ENCODE assay signal across 14 mouse cellular contexts in the genomic region with DNA sequence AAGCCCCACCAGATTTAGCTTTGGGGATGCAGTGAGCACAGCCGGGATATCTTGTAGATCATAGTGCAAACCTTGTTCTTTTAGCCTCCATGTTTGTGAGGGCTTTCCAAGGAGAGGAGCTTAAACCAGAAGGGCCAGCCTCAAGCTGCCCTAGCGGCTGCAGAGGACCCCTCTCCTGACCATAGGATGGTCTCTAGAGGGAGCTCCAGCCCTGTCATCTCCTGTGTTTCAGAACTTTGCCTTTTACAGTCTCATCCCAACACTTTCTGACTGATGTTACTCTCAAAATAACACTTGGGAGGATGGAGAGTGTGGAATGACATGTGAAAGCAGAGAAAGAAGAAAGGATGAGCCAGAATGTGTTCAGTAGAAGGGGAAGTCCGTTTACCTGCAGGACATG. TPM values are rescaled to one million over a fixed set of nuclear protein-coding genes. Genes with fewer than 3 reads are reported as not detected.
DNase-seq lines count a peak whose midpoint lies in the region; TF ChIP-seq lines count a peak whose summit lies in the region.
"Had no signal": no experiment of that assay in that cellular context is flagged by ENCODE, and none has a peak within 500 bp of the region (broad histone marks: within the 10 kb centered on the region; RNA-seq: fewer than 3 reads in every experiment).

No protein-coding gene starts in this region.

- TF ChIP-seq POLR2A in heart, adult 2 months (IDR thresholded peaks at IDR 0.05; ENCODE audit: insufficient read depth, low read depth, low read length), result no peak
- no peak for TF ChIP-seq POLR2A in cortical plate, adult 2 months (IDR thresholded peaks at IDR 0.05; ENCODE audit: extremely low read depth, insufficient read depth, low read length)

- WGBS in heart, adult 2 months, result 24% methylated on average over 3 of the region's 3 CpGs

- no peak overlapping the region for H3K4me3 ChIP-seq in heart, adult 2 months
- H3K4me3 ChIP-seq in left cerebral cortex, adult 2 months, result no peak overlapping the region
- H3K4me3 ChIP-seq in cortical plate, adult 2 months (ENCODE audit: insufficient read depth, low read length), result no peak overlapping the region
- H3K4me3 ChIP-seq: limb, embryonic 10.5 days; lung, embryonic 15.5 days; midbrain, embryonic 13.5 days; neural tube, embryonic 15.5 days had no signal

- no peaks in the 10 kb centered on the region for H3K79me2 ChIP-seq in heart, adult 2 months (replicated peaks; ENCODE audit: control insufficient read depth, insufficient read depth, low read length)

- no peak overlapping the region for H3K9ac ChIP-seq in heart, adult 2 months (ENCODE audit: low read depth, low read length)
- H3K9ac ChIP-seq: lung, embryonic 15.5 days; midbrain, embryonic 13.5 days; neural tube, embryonic 15.5 days had no signal

- no peaks in the 10 kb centered on the region for H3K27me3 ChIP-seq in heart, adult 2 months (ENCODE audit: control insufficient read depth, insufficient read depth, low read length)
- H3K27me3 ChIP-seq: lung, embryonic 15.5 days; midbrain, embryonic 13.5 days; neural tube, embryonic 15.5 days had no signal

- H3K36me3 ChIP-seq in heart, adult 2 months (ENCODE audit: control insufficient read depth, insufficient read depth, low read length), result no peaks in the 10 kb centered on the region
- H3K36me3 ChIP-seq: limb, embryonic 10.5 days; lung, embryonic 15.5 days; midbrain, embryonic 13.5 days; neural tube, embryonic 15.5 days had no signal

- H3K27ac ChIP-seq in heart, adult 2 months, result no peak overlapping the region
- H3K27ac ChIP-seq in left cerebral cortex, adult 2 months, result no peak overlapping the region
- H3K27ac ChIP-seq in cortical plate, adult 2 months (ENCODE audit: insufficient read depth, low read length), result no peak overlapping the region
- H3K27ac ChIP-seq: limb, embryonic 10.5 days; lung, embryonic 15.5 days; midbrain, embryonic 13.5 days; neural tube, embryonic 15.5 days had no signal

- TF ChIP-seq CTCF in heart, adult 2 months (IDR thresholded peaks at IDR 0.05), result peak; percentile 55
- peak; percentile 52 for TF ChIP-seq CTCF in left cerebral cortex, adult 2 months (IDR thresholded peaks at IDR 0.05)
- peak; percentile 44 for TF ChIP-seq CTCF in cortical plate, adult 2 months (IDR thresholded peaks at IDR 0.05; ENCODE audit: extremely low read depth, insufficient read depth, low read length)

- no peak for TF ChIP-seq EP300 in heart, adult 2 months (IDR thresholded peaks at IDR 0.05; ENCODE audit: insufficient read depth, low read depth, low read length)

- intact Hi-C loops in heart, adult 2 months (cut with DNase I), result loop anchor here (5.0 kb wide), 1 partner anchor 470 kb away; no protein-coding TSS in a partner anchor
- intact Hi-C loops in left cerebral cortex, adult 2 months (cut with DNase I), result loop anchor here (1.0 kb wide), 1 partner anchor 468 kb away; no protein-coding TSS in a partner anchor
- intact Hi-C loops in left cerebral cortex, postnatal 25 days (cut with DNase I), result loop anchor here (5.0 kb wide), 1 partner anchor 470 kb away; no protein-coding TSS in a partner anchor

- no peak for DNase-seq in heart, adult 2 months
- DNase-seq in heart, adult 8-10 months (ENCODE audit: low spot score), result no peak
- DNase-seq in left cerebral cortex, adult 2 months (ENCODE audit: extremely low spot score in 1 of 2, low spot score in 2 of 2), result no peak
- no peak for DNase-seq in left cerebral cortex, postnatal 25 days (ENCODE audit: low spot score in 2 of 2)
- DNase-seq in ES-CJ7 (ENCODE audit: low read depth, low spot score), result peak; percentile 8
- DNase-seq in ovary, postnatal 14 days (ENCODE audit: low spot score), result no peak
- DNase-seq: adrenal gland, postnatal 25 days; cerebellum, adult 18-20 months; thymus, postnatal 36 days had no signal

- H3K4me1 ChIP-seq in heart, adult 2 months (ENCODE audit: control insufficient read depth, insufficient read depth, low read length), result no peaks in the 10 kb centered on the region
- no peaks in the 10 kb centered on the region for H3K4me1 ChIP-seq in cortical plate, adult 2 months (ENCODE audit: control insufficient read depth, insufficient read depth, low read length)
- H3K4me1 ChIP-seq: limb, embryonic 10.5 days; lung, embryonic 15.5 days; midbrain, embryonic 13.5 days; neural tube, embryonic 15.5 days had no signal

RNA-seq across cellular contexts. Expression of a gene that starts 11.4 kb away (rescaled TPM):
- not detected for total RNA-seq in heart, adult 2 months (2021)
- 0.04 and 0.09 TPM in 2 replicates for polyA plus RNA-seq in heart, adult 2 months (2012; rRNA removed)
- not detected for total RNA-seq in heart, adult 8-10 months (2022)
- 10 to 100 TPM; 14.9 to 18.3 TPM for total RNA-seq in left cerebral cortex, adult 2 months (2021)
- total RNA-seq in left cerebral cortex, postnatal 25 days (2021), result 10 to 100 TPM; 19.0 to 23.4 TPM
- 17.8 and 18.8 TPM in 2 replicates for polyA plus RNA-seq in cortical plate, adult 2 months (2012; rRNA removed)

Comparison
In these comparisons a context has a peak if more than half of its experiments do, and no peak if none do; other contexts are left out.
1. RNA of a gene that starts 11.4 kb away (total RNA-seq): 19.0 to 23.4 TPM in left cerebral cortex, postnatal 25 days and 14.9 to 18.3 TPM in left cerebral cortex, adult 2 months; not detected in heart, adult 8-10 months and not detected in heart, adult 2 months; every median in the first group is over 10 times any median in the second.
2. Peak in every context shown above with its lines, with median percentiles within 50 percentile points of each other: CTCF ChIP-seq.